Mouse (Mus musculus): Measurements from ENCODE around the gene Paxx. TPM values are rescaled to one million over a fixed set of nuclear protein-coding genes. Genes with fewer than 3 reads are reported as not detected.

The Paxx gene
- polyA plus RNA-seq, 2 experiments = 7.3 to 7.9 TPM

GRCm38 (mm10) chr2:25450853-25451647, 9.8 kb downstream of the Paxx start:
- ATAC-seq (ENCODE audit: insufficient read depth) = no peak
- H3K36me3 ChIP-seq (replicated peaks; ENCODE audit: control insufficient read depth, insufficient read depth, low read depth) = no peaks in the 10 kb centered on the region
- H3K4me1 ChIP-seq (replicated peaks; ENCODE audit: control insufficient read depth in 2 of 2, insufficient read depth in 2 of 2, low read length in 1 of 2) = no peaks in the 10 kb centered on the region
- no peaks in the 10 kb centered on the region for H3K27me3 ChIP-seq (ENCODE audit: control insufficient read depth, insufficient read depth, low read length)
- no peak overlapping the region for H3K4me3 ChIP-seq (ENCODE audit: insufficient read depth in 1 of 2, low read depth in 2 of 2, low read length in 2 of 2)
- TF ChIP-seq EP300 (IDR thresholded peaks at IDR 0.05; ENCODE audit: low read depth) = no peak
- TF ChIP-seq CTCF (IDR thresholded peaks at IDR 0.05; ENCODE audit: low read depth) = no peak
- no peak overlapping the region for H3K27ac ChIP-seq
- no peaks in the 10 kb centered on the region for H3K9me3 ChIP-seq (ENCODE audit: control insufficient read depth, low read length)
- 52% methylated on average over 8 of the region's 8 CpGs for WGBS (ENCODE audit: insufficient replicate concordance)
- no peak overlapping the region for H3K4me2 ChIP-seq (ENCODE audit: low read depth)
- no peak for DNase-seq (ENCODE audit: low read depth in 3 of 3, low spot score in 3 of 3)
- H3K9ac ChIP-seq (replicated peaks) = no peak overlapping the region

- WGBS (ENCODE audit: insufficient replicate concordance) = 84% methylated on average over 14 of the region's 14 CpGs
- Histone ChIP-seq H3K4me1 (replicated peaks; ENCODE audit: control insufficient read depth in 2 of 2, insufficient read depth in 2 of 2, low read length in 1 of 2) (no peaks in the 10 kb centered on the region), H3K4me3 (ENCODE audit: insufficient read depth in 1 of 2, low read depth in 2 of 2, low read length in 2 of 2) (no peak overlapping the region), H3K4me2 (ENCODE audit: low read depth) (no peak overlapping the region), H3K27ac (no peak overlapping the region), H3K27me3 (ENCODE audit: control insufficient read depth, insufficient read depth, low read length) (no peaks in the 10 kb centered on the region), H3K36me3 (replicated peaks; ENCODE audit: control insufficient read depth, insufficient read depth, low read depth) (no peaks in the 10 kb centered on the region), H3K9ac (replicated peaks) (no peak overlapping the region), H3K9me3 (ENCODE audit: control insufficient read depth, low read length) (no peaks in the 10 kb centered on the region)
- TF ChIP-seq CTCF (IDR thresholded peaks at IDR 0.05; ENCODE audit: low read depth) = no peak
- TF ChIP-seq EP300 (IDR thresholded peaks at IDR 0.05; ENCODE audit: low read depth) = no peak
- ATAC-seq (ENCODE audit: insufficient read depth) = no peak
- no peak for DNase-seq (ENCODE audit: low read depth in 3 of 3, low spot score in 3 of 3)
These were observed 18.2 kb downstream of the Paxx start for GRCm38 (mm10) chr2:25442682-25443081.

GRCm38 (mm10) chr2:25441067-25441466, 19.8 kb downstream of the Paxx start:
- Histone ChIP-seq H3K27me3 (ENCODE audit: control insufficient read depth, insufficient read depth, low read length) (no peaks in the 10 kb centered on the region), H3K4me2 (ENCODE audit: low read depth) (no peak overlapping the region), H3K9ac (replicated peaks) (no peak overlapping the region), H3K4me3 (ENCODE audit: insufficient read depth in 1 of 2, low read depth in 2 of 2, low read length in 2 of 2) (no peak overlapping the region), H3K27ac (no peak overlapping the region), H3K36me3 (replicated peaks; ENCODE audit: control insufficient read depth, insufficient read depth, low read depth) (no peaks in the 10 kb centered on the region), H3K9me3 (ENCODE audit: control insufficient read depth, low read length) (no peaks in the 10 kb centered on the region), H3K4me1 (replicated peaks; ENCODE audit: control insufficient read depth in 2 of 2, insufficient read depth in 2 of 2, low read length in 1 of 2) (no peaks in the 10 kb centered on the region)
- no peak for ATAC-seq (ENCODE audit: insufficient read depth)
- WGBS (ENCODE audit: insufficient replicate concordance) = 73% methylated on average over 20 of the region's 20 CpGs
- TF ChIP-seq CTCF (IDR thresholded peaks at IDR 0.05; ENCODE audit: low read depth) = no peak
- TF ChIP-seq EP300 (IDR thresholded peaks at IDR 0.05; ENCODE audit: low read depth) = no peak
- no peak for DNase-seq (ENCODE audit: low read depth in 3 of 3, low spot score in 3 of 3)

- Histone ChIP-seq H3K9me3 (ENCODE audit: control insufficient read depth, low read length) (no peaks in the 10 kb centered on the region), H3K9ac (replicated peaks) (no peak overlapping the region), H3K4me3 (ENCODE audit: insufficient read depth in 1 of 2, low read depth in 2 of 2, low read length in 2 of 2) (no peak overlapping the region), H3K4me2 (ENCODE audit: low read depth) (no peak overlapping the region), H3K27me3 (ENCODE audit: control insufficient read depth, insufficient read depth, low read length) (no peaks in the 10 kb centered on the region), H3K36me3 (replicated peaks; ENCODE audit: control insufficient read depth, insufficient read depth, low read depth) (no peaks in the 10 kb centered on the region), H3K27ac (no peak overlapping the region), H3K4me1 (replicated peaks; ENCODE audit: control insufficient read depth in 2 of 2, insufficient read depth in 2 of 2, low read length in 1 of 2) (no peaks in the 10 kb centered on the region)
- TF ChIP-seq CTCF (IDR thresholded peaks at IDR 0.05; ENCODE audit: low read depth) = no peak
- TF ChIP-seq EP300 (IDR thresholded peaks at IDR 0.05; ENCODE audit: low read depth) = no peak
- DNase-seq (ENCODE audit: low read depth in 3 of 3, low spot score in 3 of 3) (no peak), ATAC-seq (ENCODE audit: insufficient read depth) (no peak)
- WGBS (ENCODE audit: insufficient replicate concordance) = 75% methylated on average over 10 of the region's 10 CpGs
These were observed 24.5 kb downstream of the Paxx start for GRCm38 (mm10) chr2:25436286-25436820.

GRCm38 (mm10) chr2:25434292-25434691, 26.6 kb downstream of the Paxx start:
- ATAC-seq (ENCODE audit: insufficient read depth) = no peak

More at GRCm38 (mm10) chr2:25434292-25434691, 26.6 kb downstream of the Paxx start:
- no peaks in the 10 kb centered on the region for H3K4me1 ChIP-seq (replicated peaks; ENCODE audit: control insufficient read depth in 2 of 2, insufficient read depth in 2 of 2, low read length in 1 of 2)
- 75% methylated on average over 8 of the region's 8 CpGs for WGBS (ENCODE audit: insufficient replicate concordance)
- no peak overlapping the region for H3K4me2 ChIP-seq (ENCODE audit: low read depth)
- no peaks in the 10 kb centered on the region for H3K9me3 ChIP-seq (ENCODE audit: control insufficient read depth, low read length)
- peaks cover 4% of the 10 kb centered on the region for H3K27me3 ChIP-seq (ENCODE audit: control insufficient read depth, insufficient read depth, low read length)
- no peak for DNase-seq (ENCODE audit: low read depth in 3 of 3, low spot score in 3 of 3)
- no peaks in the 10 kb centered on the region for H3K36me3 ChIP-seq (replicated peaks; ENCODE audit: control insufficient read depth, insufficient read depth, low read depth)
- H3K27ac ChIP-seq = no peak overlapping the region
- TF ChIP-seq CTCF (IDR thresholded peaks at IDR 0.05; ENCODE audit: low read depth) (no peak), EP300 (IDR thresholded peaks at IDR 0.05; ENCODE audit: low read depth) (no peak)
- no peak overlapping the region for H3K4me3 ChIP-seq (ENCODE audit: insufficient read depth in 1 of 2, low read depth in 2 of 2, low read length in 2 of 2)
- no peak overlapping the region for H3K9ac ChIP-seq (replicated peaks)

Data from liver, embryonic 14.5 days (tissue).